Mouse (Mus musculus) spleen, adult 12 weeks (tissue): ENCODE results near the gene Drc1.
A peak's percentile ranks its signal among the peaks of the same experiment; 100 is the strongest.

ENCODE experiments used
- DNase-seq: peaks from one replicate; pipeline ENCODE4 v3.0.0; 2022; ENCODE audit warnings: low spot score

Drc1 gene

DNA sequence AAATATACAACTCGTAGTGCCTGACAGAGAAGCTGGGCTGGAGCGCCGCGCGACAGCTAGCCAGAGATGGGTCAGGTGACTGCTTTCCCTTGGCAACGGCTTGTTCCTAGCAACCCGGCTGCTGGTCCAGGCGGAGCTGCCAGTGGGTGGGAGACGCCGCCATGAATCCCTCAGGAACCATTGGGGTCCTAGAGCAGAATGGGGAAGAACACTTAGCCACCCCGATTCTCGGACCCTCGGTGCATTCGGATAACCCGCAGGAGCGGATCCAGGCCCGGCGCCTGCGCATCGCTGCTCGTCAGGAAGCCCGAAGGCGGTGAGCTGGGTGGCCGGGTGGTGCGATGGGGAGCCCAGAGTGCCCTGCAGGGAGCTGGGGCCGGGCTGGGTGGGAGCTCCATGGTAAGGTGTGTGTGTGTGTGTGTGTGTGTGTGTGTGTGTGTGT is at the start of gene Drc1:
Drc1 (plus strand) TSS at position 98 of the 442 bp plus-strand sequence.
- DNase-seq = no peak

DNA sequence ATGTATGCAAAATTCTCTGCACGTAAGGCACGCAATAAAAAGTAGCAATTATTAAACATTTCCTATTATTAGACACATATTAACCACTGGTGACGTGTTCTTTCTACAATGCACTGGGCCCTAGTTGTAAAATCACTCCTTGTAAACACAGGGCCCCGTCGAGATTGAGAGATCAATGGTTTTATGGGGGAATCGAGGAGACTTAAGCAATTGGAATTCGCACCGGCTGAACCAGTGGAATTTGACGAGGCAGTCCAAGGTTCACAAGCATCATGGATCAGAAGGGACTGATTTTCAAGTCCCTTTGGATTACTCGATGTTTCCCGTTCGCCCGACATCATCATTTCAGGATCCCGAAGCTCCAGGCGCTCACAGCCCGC is 49.3 kb upstream of the Drc1 start:
- no peak for DNase-seq

DNA sequence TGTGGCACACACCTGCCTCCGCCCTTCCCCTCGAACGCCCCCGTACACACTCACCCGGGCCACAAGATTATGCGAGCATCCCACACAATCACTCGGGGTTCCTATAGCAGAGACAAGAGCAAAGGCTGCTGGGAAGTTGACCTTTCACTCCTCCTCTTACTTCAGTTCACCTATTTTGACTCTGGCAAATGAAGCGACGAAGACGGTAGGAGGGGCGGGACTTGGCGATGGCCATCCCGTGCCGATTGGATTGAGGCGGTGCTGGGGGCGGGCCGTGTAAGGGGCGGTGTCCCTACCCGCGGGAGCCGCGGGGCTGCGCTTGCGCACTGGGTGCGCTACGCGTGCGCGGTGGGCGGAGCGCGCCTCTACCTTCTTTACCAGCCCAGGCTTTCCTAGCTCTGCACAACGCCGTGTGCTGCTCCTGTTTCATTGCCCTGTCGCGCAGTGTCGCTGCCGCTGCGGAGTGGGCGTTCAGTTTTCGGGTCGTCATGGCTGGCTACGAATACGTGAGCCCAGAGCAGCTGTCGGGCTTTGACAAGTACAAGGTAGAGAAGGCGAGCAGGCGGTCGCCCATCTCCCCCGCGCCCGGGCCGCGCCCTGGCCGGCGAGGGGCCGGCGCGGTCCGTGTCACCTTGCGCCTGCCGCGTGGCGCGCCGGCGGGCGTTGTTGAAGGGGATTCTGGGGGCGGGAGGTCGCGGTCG is 48.8 kb upstream of the Drc1 start, which contains the start of gene Selenoi:
Selenoi (plus strand) TSS at position 311 of the 701 bp plus-strand sequence.
- DNase-seq = peak; percentile 99

DNA sequence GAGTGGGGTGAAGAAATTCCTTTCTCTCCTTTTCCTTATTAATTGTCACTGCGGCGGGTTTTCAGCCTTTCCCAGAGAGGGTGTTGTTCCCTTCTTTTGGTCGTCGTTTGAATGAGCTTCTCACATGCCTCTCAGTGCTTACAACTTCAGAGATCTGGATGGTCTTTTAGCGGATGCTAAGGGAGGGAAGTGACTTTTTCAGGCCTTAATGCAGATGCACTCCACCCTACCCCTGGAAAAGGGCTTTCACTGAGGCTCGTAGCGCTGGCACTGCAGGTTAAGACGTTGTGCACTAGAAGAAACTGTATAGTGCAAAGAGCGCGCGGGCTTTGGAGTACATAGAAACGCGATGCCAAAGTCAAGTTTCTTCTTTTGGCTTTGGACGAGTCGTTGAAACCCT is 48.1 kb upstream of the Drc1 start:
- peak; percentile 8 for DNase-seq

DNA sequence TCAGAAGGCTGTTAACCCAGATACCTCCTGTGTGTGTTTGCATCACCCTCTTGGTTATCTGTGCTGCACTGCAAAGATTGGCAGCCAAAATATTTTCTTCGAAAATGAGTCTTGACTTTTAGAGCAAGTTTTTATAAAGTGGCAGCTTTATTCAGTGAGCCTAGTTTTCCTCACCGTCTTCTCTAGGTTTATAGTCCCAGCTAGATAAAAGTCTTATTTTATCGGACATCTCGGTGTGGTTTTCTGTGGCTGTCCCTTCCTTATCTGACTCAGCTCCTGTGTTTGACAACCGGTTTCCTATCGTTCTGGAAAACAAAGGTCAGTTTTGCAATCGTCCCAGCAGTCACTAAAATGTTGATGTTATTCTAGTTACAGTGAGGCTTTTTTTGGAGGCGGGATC is 47.2 kb upstream of the Drc1 start:
- DNase-seq = no peak

DNA sequence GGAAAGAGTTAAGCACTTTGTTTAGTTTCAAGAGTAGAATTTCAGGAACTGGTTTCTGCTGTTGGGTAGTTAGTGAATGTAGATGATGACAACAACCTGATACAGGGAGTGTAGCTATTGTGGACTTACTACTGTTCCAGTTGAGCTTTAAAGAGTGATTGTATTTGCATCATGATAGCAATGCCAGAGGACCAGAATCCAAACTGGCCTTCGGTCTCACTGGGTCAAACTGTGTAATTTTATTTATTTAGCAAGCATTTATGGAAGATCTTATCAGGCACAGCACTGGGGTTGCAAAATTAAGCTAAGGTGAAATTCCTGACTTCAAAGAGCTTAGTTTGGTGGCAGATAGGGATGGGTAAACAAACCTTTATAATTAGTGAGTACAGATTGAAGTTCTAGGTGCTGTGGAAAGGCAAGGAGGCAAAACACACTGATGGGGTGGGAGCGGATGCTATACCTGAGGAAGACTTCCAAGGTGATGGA is 45.5 kb upstream of the Drc1 start:
- DNase-seq = no peak

DNA sequence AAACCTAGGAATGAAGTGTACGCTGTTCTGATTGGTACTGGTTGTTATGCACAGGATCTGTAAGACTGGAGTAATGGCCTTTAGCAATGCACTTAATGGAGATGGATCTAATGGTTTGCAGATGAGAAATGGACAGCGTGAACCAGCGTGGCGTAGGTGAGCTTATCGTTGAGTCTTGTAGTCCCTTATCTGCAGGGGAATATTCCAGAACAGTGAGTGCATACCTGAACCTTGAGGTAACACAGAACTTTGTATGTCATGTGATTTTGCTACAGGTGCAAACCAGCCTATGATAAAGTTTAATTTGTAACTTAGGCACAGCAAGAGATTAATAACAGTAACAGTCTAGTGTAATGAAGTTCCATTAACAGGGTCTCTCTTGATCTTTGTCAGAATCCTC is 42.7 kb upstream of the Drc1 start:
- DNase-seq = no peak

DNA sequence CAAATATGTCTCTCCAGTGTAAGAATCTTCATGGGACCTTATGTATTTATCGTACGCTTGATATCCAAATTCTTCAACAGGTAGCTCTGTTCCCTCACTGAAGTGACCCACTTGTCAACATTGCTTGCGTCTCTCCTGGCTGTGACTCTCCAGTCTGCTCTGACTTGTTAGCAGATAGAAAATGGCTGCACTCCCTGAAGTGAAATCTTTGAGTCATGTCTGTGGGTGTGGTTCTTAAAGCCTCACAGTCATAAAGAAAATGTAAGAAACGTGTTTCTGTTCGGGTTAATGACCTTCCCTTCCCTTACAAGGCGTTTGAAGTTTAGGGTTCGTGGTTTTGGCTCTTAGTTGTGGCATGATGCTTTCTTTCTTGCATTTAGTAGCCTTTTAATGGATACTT is 40.6 kb upstream of the Drc1 start:
- no peak for DNase-seq

DNA sequence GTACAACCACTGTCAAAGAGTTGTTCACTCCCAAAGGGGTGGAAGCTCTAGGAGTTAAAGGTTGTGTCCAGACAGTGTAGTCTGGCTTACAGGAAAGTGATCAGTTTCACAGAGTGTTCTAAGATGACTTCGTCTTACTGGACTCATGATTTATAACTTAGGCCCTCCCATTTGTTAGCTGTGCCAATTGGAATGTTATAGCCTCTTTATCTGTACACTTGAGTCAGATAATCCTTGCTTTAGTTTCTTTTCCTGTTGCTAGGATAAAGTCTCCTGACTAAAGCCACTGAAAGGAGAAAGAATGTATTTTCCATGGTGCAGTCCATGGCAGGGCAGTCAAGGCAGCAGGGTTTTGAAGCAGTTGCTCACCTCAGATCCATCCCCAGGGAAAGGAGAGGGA is 38.8 kb upstream of the Drc1 start:
- no peak for DNase-seq

DNA sequence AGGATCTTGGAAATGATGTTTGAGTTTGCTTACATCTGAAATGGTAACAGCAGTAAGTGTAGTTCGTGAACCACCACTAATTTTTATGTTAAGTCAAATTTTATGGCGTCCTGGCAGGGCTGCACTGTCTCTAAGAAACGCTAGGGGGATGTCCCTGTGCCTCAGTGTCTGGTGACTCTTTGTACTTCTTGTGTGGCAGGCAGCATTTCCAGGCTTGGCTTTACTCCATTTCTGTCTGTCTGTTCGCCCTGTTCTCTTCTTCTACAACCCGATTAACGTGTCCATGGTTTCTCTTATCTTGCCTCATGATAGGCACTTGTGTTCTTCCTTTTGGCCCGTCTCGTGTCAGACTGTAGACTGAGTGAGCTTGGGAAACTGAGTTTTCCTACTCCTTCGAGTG is 37.4 kb upstream of the Drc1 start:
- no peak for DNase-seq

DNA sequence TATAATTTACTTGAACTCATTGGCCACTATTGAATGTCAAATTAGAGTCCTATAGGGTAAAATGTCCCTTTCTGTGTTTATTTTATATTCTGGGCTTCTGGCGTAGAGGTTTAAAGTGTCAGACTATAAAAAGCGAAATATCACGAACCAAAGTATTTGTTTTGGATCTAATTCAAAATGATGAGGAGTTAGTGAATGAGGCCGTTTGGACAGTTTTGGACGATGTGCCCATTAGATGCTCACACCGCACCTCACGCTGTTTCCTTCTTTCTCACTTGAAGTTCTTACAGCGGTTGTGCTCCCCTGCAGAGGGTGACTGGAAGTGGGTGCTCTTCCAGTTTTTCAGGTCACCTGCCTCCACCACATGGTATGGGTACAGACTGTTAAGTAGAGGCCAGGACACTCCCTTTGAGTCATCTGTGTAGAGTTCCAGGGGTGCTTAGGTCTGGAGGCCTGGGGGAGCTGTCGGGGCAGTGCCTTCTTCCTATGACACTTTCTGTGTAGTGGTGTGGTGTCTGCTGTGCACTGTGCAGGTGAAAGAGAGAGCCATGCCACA is 35.2 kb upstream of the Drc1 start:
- no peak for DNase-seq

DNA sequence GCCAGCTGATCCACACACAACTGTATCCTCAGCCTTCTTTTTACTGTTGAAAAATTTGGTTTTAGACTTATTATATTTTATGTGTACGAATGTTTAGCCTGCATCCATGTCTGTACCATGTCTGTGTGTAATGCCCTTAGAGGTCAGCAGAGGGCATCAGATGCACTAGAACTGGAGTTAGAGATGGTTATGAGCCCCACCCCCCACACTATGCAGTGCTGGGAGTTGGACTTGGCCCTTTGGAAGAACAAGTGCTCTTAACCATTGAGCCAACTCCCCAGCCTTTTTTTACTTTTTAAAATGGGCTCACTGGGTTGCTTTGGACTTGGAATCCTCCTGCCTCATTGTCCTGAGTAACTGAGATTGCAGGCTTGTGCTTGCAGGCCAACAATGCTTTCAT is 33.5 kb upstream of the Drc1 start:
- DNase-seq = no peak

DNA sequence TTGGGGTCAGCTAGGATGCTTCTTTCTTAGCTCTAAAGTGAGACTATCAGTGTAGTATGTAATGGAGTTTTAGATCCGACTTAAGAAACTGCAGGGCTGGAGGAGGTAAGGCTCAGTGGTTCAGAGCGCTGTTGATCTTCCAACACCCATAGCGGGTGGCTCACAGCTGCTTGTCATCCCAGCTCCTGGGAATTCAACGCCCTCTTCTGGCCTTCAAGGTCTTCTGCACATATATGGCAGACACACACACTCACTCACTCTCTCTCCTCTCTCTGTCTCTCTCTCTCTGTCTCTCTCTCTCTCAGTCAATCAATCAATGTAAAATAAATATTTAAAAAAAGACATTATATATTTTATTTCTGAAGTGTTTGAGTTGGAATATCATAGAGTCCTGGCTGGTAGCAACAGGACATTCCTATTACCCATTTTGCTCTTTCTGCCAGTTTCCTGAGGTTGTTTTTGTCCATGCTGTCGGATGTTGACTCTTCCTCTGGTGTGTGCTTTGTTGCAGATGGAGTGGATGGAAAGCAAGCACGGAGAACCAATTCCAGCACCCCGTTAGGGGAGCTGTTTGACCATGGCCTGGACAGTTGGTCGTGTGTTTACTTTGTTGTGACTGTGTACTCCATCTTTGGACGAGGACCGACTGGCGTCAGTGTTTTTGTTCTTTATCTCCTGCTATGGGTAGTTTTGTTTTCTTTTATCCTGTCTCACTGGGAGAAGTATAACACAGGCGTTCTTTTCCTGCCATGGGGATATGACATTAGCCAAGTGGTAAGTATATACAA is 25.4 kb upstream of the Drc1 start:
- no peak for DNase-seq

DNA sequence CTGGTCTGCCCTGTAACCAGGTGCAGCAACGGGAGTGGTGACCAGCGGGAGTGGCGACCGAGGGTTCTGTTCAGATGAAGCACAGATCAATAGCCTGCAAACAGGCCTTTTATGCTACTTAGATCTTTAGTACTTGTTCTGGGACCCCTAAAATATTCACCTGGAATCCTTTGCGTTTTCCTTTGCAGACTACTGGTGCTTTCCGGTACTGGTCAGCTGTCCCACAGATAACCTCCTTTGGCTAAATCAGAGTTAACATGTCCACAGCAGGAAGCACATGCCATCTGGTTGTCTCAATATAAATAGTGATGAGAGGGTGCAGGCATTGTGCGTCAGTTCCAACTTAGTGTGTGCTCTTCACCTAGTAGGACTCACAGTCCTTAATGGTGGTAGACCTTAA is 22.4 kb upstream of the Drc1 start:
- no peak for DNase-seq

DNA sequence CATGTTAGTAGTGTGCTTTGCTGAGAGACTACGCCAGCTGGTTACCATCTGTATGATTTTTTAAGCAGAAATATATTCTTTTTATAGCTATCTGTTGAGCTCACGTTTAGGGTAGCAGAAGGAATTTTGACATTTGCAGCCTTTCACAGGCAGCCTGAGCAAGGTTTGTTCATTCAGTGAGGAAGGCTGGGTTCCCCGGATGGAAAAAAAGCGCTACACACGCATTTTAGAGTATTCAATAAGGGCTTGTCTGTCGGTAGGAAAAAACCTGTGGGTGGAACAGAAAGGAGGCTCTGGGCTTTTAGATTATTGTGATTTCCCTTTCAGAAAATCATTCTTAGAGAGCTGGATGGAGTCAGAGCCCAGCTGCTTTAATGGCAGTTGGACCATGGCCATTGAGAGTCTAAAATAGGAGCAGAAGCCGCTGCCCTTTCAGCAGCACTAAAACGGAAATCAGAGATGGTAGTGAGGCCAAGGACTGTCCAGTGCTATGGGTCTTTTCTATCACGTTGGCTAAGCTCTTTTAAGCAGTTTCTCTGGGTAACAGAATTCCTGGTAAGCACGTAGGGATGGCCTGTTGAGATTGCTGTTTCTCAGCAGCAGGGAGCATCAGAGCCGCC is 10.5 kb upstream of the Drc1 start:
- no peak for DNase-seq

DNA sequence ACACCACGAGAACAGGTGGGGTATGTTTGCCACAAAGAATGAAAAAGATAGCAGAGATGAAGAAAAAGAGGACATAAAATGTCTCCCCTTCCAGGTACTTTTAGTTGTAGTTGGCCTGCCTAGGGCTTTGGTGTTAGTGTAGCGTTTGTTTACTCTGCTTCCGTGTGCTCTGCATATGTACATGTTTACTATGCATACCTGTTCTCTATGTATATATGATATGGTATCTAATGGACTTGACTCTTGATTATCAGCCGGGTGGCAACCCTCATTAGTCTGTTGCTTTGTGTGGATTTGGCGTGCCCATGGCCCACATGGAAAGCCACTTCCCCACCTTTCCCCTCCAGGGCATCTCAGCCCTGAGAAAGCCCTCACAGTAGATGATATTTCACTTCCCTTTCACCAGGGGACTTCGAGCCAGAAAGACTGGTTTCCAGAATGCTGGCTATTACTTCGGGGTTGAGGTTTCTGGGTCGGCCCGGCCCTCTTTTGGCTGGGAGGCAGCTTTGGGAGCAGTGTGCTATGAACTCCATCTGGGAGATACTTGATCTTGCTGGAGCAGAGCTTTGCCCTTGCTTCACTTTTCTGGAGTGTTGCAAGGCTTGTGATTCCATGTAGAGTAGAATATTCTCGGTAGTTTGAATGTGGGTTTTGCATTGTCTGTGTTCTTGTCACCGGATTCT is 9.4 kb upstream of the Drc1 start:
- DNase-seq = no peak

DNA sequence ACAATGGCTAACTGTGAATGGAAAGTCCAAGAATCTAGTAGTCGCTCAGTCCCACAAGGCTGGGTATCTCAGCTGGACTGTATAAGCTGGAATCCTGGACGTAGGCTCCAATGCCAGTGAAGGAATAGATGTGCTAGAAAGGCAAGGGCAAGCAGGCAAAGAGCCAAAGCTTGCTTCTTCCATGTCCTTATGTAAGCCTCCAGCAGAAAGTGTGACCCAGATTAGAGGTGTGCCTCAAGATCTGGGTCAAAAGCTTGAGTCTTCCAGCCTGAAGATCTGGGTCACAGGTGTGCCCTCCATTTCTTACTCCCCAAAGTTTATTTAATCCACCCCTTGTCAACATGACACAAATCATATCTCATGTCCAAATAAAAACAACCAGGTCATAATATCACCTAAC is 4.8 kb upstream of the Drc1 start:
- no peak for DNase-seq

DNA sequence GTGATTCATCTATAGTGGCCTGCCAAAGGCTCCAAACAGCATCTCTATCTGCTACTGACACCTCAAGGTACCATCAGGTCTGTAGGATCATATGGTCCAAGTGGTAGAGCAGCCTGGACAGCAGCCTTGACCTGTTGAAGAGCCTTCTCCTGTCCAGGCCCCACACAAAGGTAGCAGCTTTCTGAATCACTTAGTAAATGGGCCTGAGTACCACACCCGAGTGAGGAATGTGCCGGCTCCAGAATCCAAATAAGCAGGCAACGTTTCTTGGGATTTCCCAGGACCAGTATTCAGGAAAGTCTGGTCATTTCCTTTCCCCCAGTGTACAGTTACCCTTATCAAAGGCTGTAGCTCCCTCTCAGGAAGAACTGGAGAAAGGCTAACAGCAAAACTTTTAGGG is 2.2 kb upstream of the Drc1 start:
- DNase-seq = no peak

DNA sequence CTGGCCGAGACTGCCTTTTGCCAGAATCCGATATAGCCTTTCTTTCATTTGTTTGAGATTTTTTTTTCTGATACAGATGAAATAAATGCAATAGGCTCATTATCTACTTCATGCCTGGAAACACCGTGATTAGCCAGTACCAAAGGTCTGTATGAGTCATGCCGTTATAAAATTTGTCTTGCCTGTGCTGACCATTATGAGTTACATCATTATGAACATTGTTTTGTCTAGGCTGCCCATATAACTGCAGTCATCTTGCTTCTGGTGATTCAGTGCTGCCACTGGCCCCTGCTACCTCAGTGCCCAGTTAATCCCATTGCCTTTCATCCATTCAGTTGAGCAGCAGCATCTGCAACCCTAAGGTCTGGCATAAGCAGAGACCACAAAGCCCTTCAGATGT is 1.7 kb upstream of the Drc1 start:
- no peak for DNase-seq

DNA sequence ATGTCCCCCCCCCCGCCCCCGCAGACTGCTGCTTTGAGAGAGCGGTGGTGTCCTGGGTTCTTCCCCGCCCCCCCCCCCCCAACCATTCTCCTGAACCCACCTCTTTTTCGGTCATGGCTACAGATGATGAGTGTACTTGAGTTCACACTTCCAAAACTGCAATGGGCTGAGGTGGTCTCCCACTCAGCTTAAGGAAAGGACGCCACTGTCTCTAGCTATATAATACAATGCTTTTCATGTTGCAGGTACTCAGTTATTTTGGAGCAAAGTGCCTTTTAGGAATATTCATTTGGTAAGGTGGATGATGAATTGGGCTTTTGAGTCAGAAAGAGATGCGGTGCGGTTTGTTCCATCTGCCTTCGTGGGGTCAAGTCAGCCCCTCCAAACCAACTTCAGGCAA is 324 bp upstream of the Drc1 start:
- no peak for DNase-seq

DNA sequence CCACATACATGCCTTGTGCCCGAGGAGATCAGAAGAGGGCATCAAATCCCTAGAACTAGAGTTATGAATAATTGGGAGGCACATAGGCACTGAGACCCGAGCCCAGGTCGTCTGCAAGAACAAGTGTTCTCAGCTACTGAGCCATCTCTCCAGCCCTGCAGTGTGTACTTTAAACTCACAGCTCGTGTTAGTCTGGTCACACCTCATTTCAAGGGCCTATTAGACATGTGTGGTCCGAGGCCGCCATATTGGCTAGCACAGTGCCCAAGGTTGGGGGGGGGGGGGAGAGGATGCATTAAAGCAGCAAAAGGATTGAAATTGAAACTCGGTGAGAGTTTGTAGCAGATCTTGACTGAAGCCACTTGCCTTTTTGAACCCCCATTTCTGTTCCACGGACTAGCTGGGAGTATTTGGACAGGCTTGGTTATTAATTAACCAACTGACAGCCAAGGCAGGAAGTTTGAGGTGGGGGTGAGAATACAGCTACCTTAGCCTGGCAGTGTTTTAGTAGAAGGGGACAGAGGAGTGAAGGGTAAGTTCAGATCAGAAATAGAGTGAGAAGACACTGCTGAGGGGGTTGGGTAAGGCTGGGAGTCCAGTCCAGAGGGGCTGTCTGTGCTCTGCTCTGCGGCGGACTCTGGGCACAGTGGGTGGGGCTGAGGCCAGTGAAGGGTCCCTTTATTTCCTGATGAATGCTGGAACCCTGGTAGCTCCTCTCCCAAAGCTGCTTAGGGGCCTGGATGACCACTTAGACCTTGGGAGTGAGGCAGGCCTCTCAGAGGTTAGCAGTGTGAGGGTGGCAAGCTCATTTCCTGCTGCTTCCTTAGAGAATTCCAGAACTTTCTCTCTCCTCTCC is 5.0 kb downstream of the Drc1 start:
- DNase-seq = no peak
